Mouse (Mus musculus) small intestine, adult 2 months (tissue): ENCODE data around the gene Ccdc93.

Source experiments
- CTCF ChIP-seq: fragments of 200-500 bp; IDR thresholded peaks from 2 replicates; pipeline ENCODE4 v1.5.1; 2012; ENCODE audit warnings: low read depth, mild to moderate bottlenecking, control low read depth, inconsistent platforms, low read length, moderate library complexity, mixed read lengths; ENCODE audit not compliant: insufficient replicate concordance, insufficient read length; ENCODE audit errors: extremely low read depth
- POLR2A ChIP-seq: fragments of 200-500 bp; IDR thresholded peaks from 2 replicates; pipeline ENCODE4 v1.6.1; 2012; ENCODE audit warnings: low read depth, mild to moderate bottlenecking, control low read depth, inconsistent platforms, low read length, moderate library complexity

DNA sequence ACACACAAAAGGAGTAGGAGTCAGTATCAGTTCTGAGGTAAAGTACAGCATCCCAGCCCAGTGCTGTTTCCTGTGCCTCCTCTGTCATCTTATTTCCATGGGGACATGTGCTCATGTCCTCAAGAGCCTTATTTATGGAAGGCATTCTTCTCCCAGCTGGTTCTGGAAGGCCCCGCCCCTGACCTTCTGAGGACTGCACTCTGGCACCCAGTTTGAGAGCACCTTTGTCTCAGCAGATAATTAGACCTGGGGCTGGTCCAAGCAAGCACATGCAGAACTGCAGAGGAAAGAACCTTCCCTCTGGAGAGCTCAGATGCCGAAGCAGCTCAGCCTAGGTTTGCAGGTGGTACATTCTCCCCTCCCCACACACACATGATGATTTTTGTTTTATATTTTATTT, 37.4 kb downstream of the Ccdc93 start:
- TF ChIP-seq CTCF (no peak), POLR2A (no peak)
